Comparison of ENCODE assay signal across 30 mouse cellular contexts in genomic region chr14:10036685-10037215, GRCm38 (mm10).
DNase-seq lines count a peak whose midpoint lies in the region; ATAC-seq and TF ChIP-seq lines count a peak whose summit lies in the region.
"Had no signal": no experiment of that assay in that cellular context is flagged by ENCODE, and none has a peak within 500 bp of the region (broad histone marks: within the 10 kb centered on the region; RNA-seq: fewer than 3 reads in every experiment).

No protein-coding gene starts in this region.

- H3K4me2 ChIP-seq in liver, postnatal 0 days (ENCODE audit: low read depth, low read length): no peak overlapping the region
- H3K4me2 ChIP-seq: embryonic facial prominence, embryonic 12.5 days; embryonic facial prominence, embryonic 15.5 days; forebrain, embryonic 12.5 days had no signal

- no peak overlapping the region for H3K9ac ChIP-seq in liver, postnatal 0 days (replicated peaks)
- H3K9ac ChIP-seq: embryonic facial prominence, embryonic 12.5 days; embryonic facial prominence, embryonic 15.5 days; forebrain, embryonic 12.5 days had no signal

- no peak overlapping the region for H3K4me3 ChIP-seq in liver, postnatal 0 days (ENCODE audit: low read depth, low read length)
- H3K4me3 ChIP-seq: embryonic facial prominence, embryonic 12.5 days; embryonic facial prominence, embryonic 15.5 days; erythroblast, embryonic 14.5 days; forebrain, embryonic 10.5 days; forebrain, embryonic 12.5 days had no signal

- H3K27ac ChIP-seq in liver, postnatal 0 days (ENCODE audit: low read depth): no peak overlapping the region
- H3K27ac ChIP-seq: embryonic facial prominence, embryonic 12.5 days; embryonic facial prominence, embryonic 15.5 days; forebrain, embryonic 10.5 days; forebrain, embryonic 12.5 days had no signal

- no peak for TF ChIP-seq EP300 in liver, postnatal 0 days (IDR thresholded peaks at IDR 0.05; ENCODE audit: low read depth)

- 63% methylated on average over 2 of the region's 2 CpGs for WGBS in liver, postnatal 0 days (ENCODE audit: insufficient replicate concordance)

- no peaks in the 10 kb centered on the region for H3K27me3 ChIP-seq in liver, postnatal 0 days (ENCODE audit: insufficient read depth, low read length)
- H3K27me3 ChIP-seq: CH12.LX; embryonic facial prominence, embryonic 12.5 days; embryonic facial prominence, embryonic 15.5 days; Patski had no signal

- TF ChIP-seq CTCF in liver, postnatal 0 days (IDR thresholded peaks at IDR 0.05; ENCODE audit: low read depth): no peak

- no peak for DNase-seq in frontal cortex, postnatal 10 days (ENCODE audit: low spot score in 2 of 2)
- DNase-seq in heart, adult 11 months: peak; percentile 52
- no peak for DNase-seq in heart, postnatal 25 days (ENCODE audit: low spot score)
- peak; percentile 51 for DNase-seq in A20 (ENCODE audit: low read depth, low spot score)
- peak; percentile 68 for DNase-seq in brain, adult 2 months (ENCODE audit: low read depth, low spot score)
- no peak for DNase-seq in cerebellum, adult 9-10 months
- no peak for DNase-seq in liver, postnatal 0 days
- DNase-seq: adrenal gland, adult 8-10 months; adrenal gland, postnatal 14 days; adrenal gland, postnatal 36 days; B cell, adult 2 months; cerebellum, adult 11 months; cerebellum, adult 18-20 months; cerebellum, adult 8-10 months; cerebellum, postnatal 10 days; cerebellum, postnatal 36 days; embryo, embryonic 11 days had no signal

- peak; percentile 92 for ATAC-seq in frontal cortex, adult (ENCODE audit: low TSS enrichment)
- no peak for ATAC-seq in liver, postnatal 0 days
- ATAC-seq: activated CD4-positive, CD25-positive, alpha-beta regulatory T cell, adult 4 months; CD4-positive, CD25-positive, alpha-beta regulatory T cell, adult 4 months; forebrain, embryonic 14.5 days; forebrain, embryonic 16.5 days; Patski had no signal

- no peaks in the 10 kb centered on the region for H3K36me3 ChIP-seq in liver, postnatal 0 days (replicated peaks; ENCODE audit: insufficient read depth, low read length)
- H3K36me3 ChIP-seq: embryonic facial prominence, embryonic 12.5 days; embryonic facial prominence, embryonic 15.5 days; forebrain, embryonic 10.5 days; forebrain, embryonic 12.5 days; G1E had no signal

- H3K4me1 ChIP-seq in liver, postnatal 0 days (ENCODE audit: insufficient read depth): no peaks in the 10 kb centered on the region
- H3K4me1 ChIP-seq: embryonic facial prominence, embryonic 12.5 days; embryonic facial prominence, embryonic 15.5 days had no signal

- intact Hi-C loops in heart, postnatal 25 days (cut with DNase I): no loop called here

- H3K9me3 ChIP-seq in liver, postnatal 0 days (ENCODE audit: low read length): no peaks in the 10 kb centered on the region
- H3K9me3 ChIP-seq: embryonic facial prominence, embryonic 12.5 days; embryonic facial prominence, embryonic 15.5 days; forebrain, embryonic 10.5 days; forebrain, embryonic 12.5 days had no signal

Comparison
In these comparisons a context has a peak if more than half of its experiments do, and no peak if none do; other contexts are left out.
1. DNase-seq: peak in heart, adult 11 months (single experiment), A20 (single experiment) and brain, adult 2 months (single experiment); none in frontal cortex, postnatal 10 days (0 of 2), heart, postnatal 25 days (single experiment), cerebellum, adult 9-10 months (single experiment) and liver, postnatal 0 days (single experiment).